Mouse (Mus musculus): ENCODE measurements around the gene Il6st. TPM values are rescaled to one million over a fixed set of nuclear protein-coding genes. Genes with fewer than 3 reads are reported as not detected.

Gene Il6st
- polyA plus RNA-seq, 1 experiment from 2014 or later: 43.2 TPM

GRCm38 (mm10) chr13:112512824-112513223 lies 49.0 kb downstream of the Il6st start:
- Histone ChIP-seq H3K4me3 (ENCODE audit: low read depth, low read length) (no peak overlapping the region), H3K9me3 (ENCODE audit: control insufficient read depth, low read length) (peaks cover 1% of the 10 kb centered on the region; the same call in 1 of the 2 replicates), H3K27ac (replicated peaks; ENCODE audit: low read depth, low read length) (no peak overlapping the region), H3K9ac (ENCODE audit: low read depth, low read length) (no peak overlapping the region), H3K36me3 (ENCODE audit: control insufficient read depth, insufficient read depth, low read length) (no peaks in the 10 kb centered on the region), H3K4me1 (ENCODE audit: control insufficient read depth, insufficient read depth, low read length) (no peaks in the 10 kb centered on the region), H3K27me3 (replicated peaks; ENCODE audit: control insufficient read depth, insufficient read depth, low read length) (no peaks in the 10 kb centered on the region), H3K4me2 (ENCODE audit: low read depth, low read length) (no peak overlapping the region)
- ATAC-seq (ENCODE audit: low read depth) (no peak), DNase-seq (ENCODE audit: low spot score) (no peak)
- WGBS: 81% methylated on average over 5 of the region's 5 CpGs

GRCm38 (mm10) chr13:112514546-112514945 lies 50.7 kb downstream of the Il6st start:
- DNase-seq (ENCODE audit: low spot score) (no peak), ATAC-seq (ENCODE audit: low read depth) (no peak)
- H3K4me2 ChIP-seq (ENCODE audit: low read depth, low read length): no peak overlapping the region
- no peaks in the 10 kb centered on the region for H3K4me1 ChIP-seq (ENCODE audit: control insufficient read depth, insufficient read depth, low read length)
- peaks cover 10% of the 10 kb centered on the region; the same call in 1 of the 2 replicates for H3K9me3 ChIP-seq (ENCODE audit: control insufficient read depth, low read length)
- H3K4me3 ChIP-seq (ENCODE audit: low read depth, low read length): no peak overlapping the region
- no peak overlapping the region for H3K27ac ChIP-seq (replicated peaks; ENCODE audit: low read depth, low read length)
- no peaks in the 10 kb centered on the region for H3K27me3 ChIP-seq (replicated peaks; ENCODE audit: control insufficient read depth, insufficient read depth, low read length)
- no peak overlapping the region for H3K9ac ChIP-seq (ENCODE audit: low read depth, low read length)
- no peaks in the 10 kb centered on the region for H3K36me3 ChIP-seq (ENCODE audit: control insufficient read depth, insufficient read depth, low read length)
- 69% methylated on average over 1 of the region's 1 CpGs for WGBS

- no peaks in the 10 kb centered on the region for H3K4me1 ChIP-seq (ENCODE audit: control insufficient read depth, insufficient read depth, low read length)
- DNase-seq (ENCODE audit: low spot score) (no peak), ATAC-seq (ENCODE audit: low read depth) (no peak)
- 71% methylated on average over 5 of the region's 6 CpGs for WGBS
- peaks cover 10% of the 10 kb centered on the region; the same call in 1 of the 2 replicates for H3K9me3 ChIP-seq (ENCODE audit: control insufficient read depth, low read length)
- no peaks in the 10 kb centered on the region for H3K27me3 ChIP-seq (replicated peaks; ENCODE audit: control insufficient read depth, insufficient read depth, low read length)
- H3K4me2 ChIP-seq (ENCODE audit: low read depth, low read length): no peak overlapping the region
- no peak overlapping the region for H3K4me3 ChIP-seq (ENCODE audit: low read depth, low read length)
- no peak overlapping the region for H3K9ac ChIP-seq (ENCODE audit: low read depth, low read length)
- no peak overlapping the region for H3K27ac ChIP-seq (replicated peaks; ENCODE audit: low read depth, low read length)
- no peaks in the 10 kb centered on the region for H3K36me3 ChIP-seq (ENCODE audit: control insufficient read depth, insufficient read depth, low read length)
Observed at GRCm38 (mm10) chr13:112522261-112522660, 58.4 kb downstream of the Il6st start.

- no peak for ATAC-seq (ENCODE audit: low read depth)
- Histone ChIP-seq H3K27me3 (replicated peaks; ENCODE audit: control insufficient read depth, insufficient read depth, low read length) (no peaks in the 10 kb centered on the region), H3K4me1 (ENCODE audit: control insufficient read depth, insufficient read depth, low read length) (no peaks in the 10 kb centered on the region), H3K9ac (ENCODE audit: low read depth, low read length) (no peak overlapping the region), H3K4me2 (ENCODE audit: low read depth, low read length) (no peak overlapping the region), H3K4me3 (ENCODE audit: low read depth, low read length) (no peak overlapping the region), H3K36me3 (ENCODE audit: control insufficient read depth, insufficient read depth, low read length) (no peaks in the 10 kb centered on the region), H3K9me3 (ENCODE audit: control insufficient read depth, low read length) (peaks cover 8% of the 10 kb centered on the region; the same call in 1 of the 2 replicates), H3K27ac (replicated peaks; ENCODE audit: low read depth, low read length) (no peak overlapping the region)
- no peak for DNase-seq (ENCODE audit: low spot score)
- WGBS: 94% methylated on average over 3 of the region's 3 CpGs
Observed at GRCm38 (mm10) chr13:112522896-112523295, 59.0 kb downstream of the Il6st start.

GRCm38 (mm10) chr13:112523346-112523970 lies 59.6 kb downstream of the Il6st start:
- Histone ChIP-seq H3K36me3 (ENCODE audit: control insufficient read depth, insufficient read depth, low read length) (no peaks in the 10 kb centered on the region), H3K9ac (ENCODE audit: low read depth, low read length) (no peak overlapping the region), H3K4me3 (ENCODE audit: low read depth, low read length) (no peak overlapping the region), H3K27me3 (replicated peaks; ENCODE audit: control insufficient read depth, insufficient read depth, low read length) (no peaks in the 10 kb centered on the region), H3K4me2 (ENCODE audit: low read depth, low read length) (no peak overlapping the region), H3K9me3 (ENCODE audit: control insufficient read depth, low read length) (peaks cover 2% of the 10 kb centered on the region; the same call in 1 of the 2 replicates), H3K4me1 (ENCODE audit: control insufficient read depth, insufficient read depth, low read length) (no peaks in the 10 kb centered on the region), H3K27ac (replicated peaks; ENCODE audit: low read depth, low read length) (no peak overlapping the region)
- WGBS: 79% methylated on average over 8 of the region's 10 CpGs
- DNase-seq (ENCODE audit: low spot score) (no peak), ATAC-seq (ENCODE audit: low read depth) (no peak)

- Histone ChIP-seq H3K4me1 (ENCODE audit: control insufficient read depth, insufficient read depth, low read length) (no peaks in the 10 kb centered on the region), H3K4me2 (ENCODE audit: low read depth, low read length) (no peak overlapping the region), H3K9ac (ENCODE audit: low read depth, low read length) (no peak overlapping the region), H3K36me3 (ENCODE audit: control insufficient read depth, insufficient read depth, low read length) (no peaks in the 10 kb centered on the region), H3K9me3 (ENCODE audit: control insufficient read depth, low read length) (no peaks in the 10 kb centered on the region), H3K27me3 (replicated peaks; ENCODE audit: control insufficient read depth, insufficient read depth, low read length) (no peaks in the 10 kb centered on the region), H3K4me3 (ENCODE audit: low read depth, low read length) (no peak overlapping the region), H3K27ac (replicated peaks; ENCODE audit: low read depth, low read length) (no peak overlapping the region)
- ATAC-seq (ENCODE audit: low read depth) (no peak), DNase-seq (ENCODE audit: low spot score) (no peak)
- 38% methylated on average over 1 of the region's 1 CpGs for WGBS
Observed at GRCm38 (mm10) chr13:112527186-112527585, 63.3 kb downstream of the Il6st start.

GRCm38 (mm10) chr13:112529893-112530292 lies 66.0 kb downstream of the Il6st start:
- Histone ChIP-seq H3K9ac (ENCODE audit: low read depth, low read length) (no peak overlapping the region), H3K27me3 (replicated peaks; ENCODE audit: control insufficient read depth, insufficient read depth, low read length) (no peaks in the 10 kb centered on the region), H3K4me3 (ENCODE audit: low read depth, low read length) (no peak overlapping the region), H3K36me3 (ENCODE audit: control insufficient read depth, insufficient read depth, low read length) (no peaks in the 10 kb centered on the region), H3K4me1 (ENCODE audit: control insufficient read depth, insufficient read depth, low read length) (no peaks in the 10 kb centered on the region), H3K27ac (replicated peaks; ENCODE audit: low read depth, low read length) (no peak overlapping the region), H3K9me3 (ENCODE audit: control insufficient read depth, low read length) (no peaks in the 10 kb centered on the region), H3K4me2 (ENCODE audit: low read depth, low read length) (no peak overlapping the region)
- ATAC-seq (ENCODE audit: low read depth): peak; percentile 72
- DNase-seq (ENCODE audit: low spot score): peak; percentile 84
- WGBS: 39% methylated on average over 3 of the region's 3 CpGs

GRCm38 (mm10) chr13:112532235-112532634 lies 68.4 kb downstream of the Il6st start:
- Histone ChIP-seq H3K36me3 (ENCODE audit: control insufficient read depth, insufficient read depth, low read length) (no peaks in the 10 kb centered on the region), H3K27ac (replicated peaks; ENCODE audit: low read depth, low read length) (no peak overlapping the region), H3K4me1 (ENCODE audit: control insufficient read depth, insufficient read depth, low read length) (no peaks in the 10 kb centered on the region), H3K9ac (ENCODE audit: low read depth, low read length) (no peak overlapping the region), H3K27me3 (replicated peaks; ENCODE audit: control insufficient read depth, insufficient read depth, low read length) (no peaks in the 10 kb centered on the region), H3K4me2 (ENCODE audit: low read depth, low read length) (no peak overlapping the region), H3K4me3 (ENCODE audit: low read depth, low read length) (no peak overlapping the region), H3K9me3 (ENCODE audit: control insufficient read depth, low read length) (no peaks in the 10 kb centered on the region)
- no peak for ATAC-seq (ENCODE audit: low read depth)
- 87% methylated on average over 6 of the region's 6 CpGs for WGBS
- DNase-seq (ENCODE audit: low spot score): no peak

- DNase-seq (ENCODE audit: low spot score) (peak; percentile 45), ATAC-seq (ENCODE audit: low read depth) (0 out of 2 replicates have a peak, but pooled peaks have one; percentile 18)
- no peak overlapping the region for H3K4me3 ChIP-seq (ENCODE audit: low read depth, low read length)
- H3K9me3 ChIP-seq (ENCODE audit: control insufficient read depth, low read length): no peaks in the 10 kb centered on the region
- WGBS: 59% methylated on average over 9 of the region's 9 CpGs
- no peaks in the 10 kb centered on the region for H3K27me3 ChIP-seq (replicated peaks; ENCODE audit: control insufficient read depth, insufficient read depth, low read length)
- no peak overlapping the region for H3K4me2 ChIP-seq (ENCODE audit: low read depth, low read length)
- no peak overlapping the region for H3K9ac ChIP-seq (ENCODE audit: low read depth, low read length)
- no peak overlapping the region for H3K27ac ChIP-seq (replicated peaks; ENCODE audit: low read depth, low read length)
- H3K4me1 ChIP-seq (ENCODE audit: control insufficient read depth, insufficient read depth, low read length): no peaks in the 10 kb centered on the region
- H3K36me3 ChIP-seq (ENCODE audit: control insufficient read depth, insufficient read depth, low read length): no peaks in the 10 kb centered on the region
Observed at GRCm38 (mm10) chr13:112533556-112533955, 69.7 kb downstream of the Il6st start.

Measured in embryonic facial prominence, embryonic 14.5 days (tissue).